Mouse (Mus musculus) erythroblast, embryonic 14.5 days (primary cell): ENCODE data around the gene Hpcal1. TPM values are rescaled to one million over a fixed set of nuclear protein-coding genes. Genes with fewer than 3 reads are reported as not detected.

Source experiments
- H3K27me3 ChIP-seq: 2 replicates; pipeline ENCODE4 v1.6.1; 2012; ENCODE audit warnings: inconsistent platforms; ENCODE audit not compliant: control insufficient read depth
- H3K36me3 ChIP-seq: 2 replicates; pipeline ENCODE4 v1.6.1; 2012; ENCODE audit warnings: mild to moderate bottlenecking, inconsistent platforms; ENCODE audit not compliant: control insufficient read depth
- H3K4me1 ChIP-seq: 2 replicates; pipeline ENCODE4 v1.6.1; 2012; ENCODE audit warnings: inconsistent platforms; ENCODE audit not compliant: control insufficient read depth
- H3K4me3 ChIP-seq: replicated peaks from 2 replicates; pipeline ENCODE3; 2012; ENCODE audit warnings: moderate library complexity, mild to moderate bottlenecking, inconsistent platforms
- H3K9me3 ChIP-seq: 2 replicates; pipeline ENCODE4 v1.6.1; 2012; ENCODE audit warnings: low read length, inconsistent platforms, mixed read lengths; ENCODE audit not compliant: control insufficient read depth
- GATA1 ChIP-seq: IDR thresholded peaks from 2 replicates; pipeline ENCODE4 v1.6.1; 2012; ENCODE audit warnings: low read length, inconsistent platforms, mixed read lengths
- TAL1 ChIP-seq: IDR thresholded peaks from 3 replicates; pipeline ENCODE4 v1.6.1; 2012; ENCODE audit warnings: low read length, inconsistent platforms, mixed read lengths
- polyA plus RNA-seq: library from polyadenylated mRNA; stranded (reverse); fragments of >175 nt; gene quantifications from 2 replicates; pipeline ENCODE4 v1.2.3, GENCODE M21; 2012

Hpcal1 gene
- polyA plus RNA-seq, 1 experiment = 0.10 TPM

DNA sequence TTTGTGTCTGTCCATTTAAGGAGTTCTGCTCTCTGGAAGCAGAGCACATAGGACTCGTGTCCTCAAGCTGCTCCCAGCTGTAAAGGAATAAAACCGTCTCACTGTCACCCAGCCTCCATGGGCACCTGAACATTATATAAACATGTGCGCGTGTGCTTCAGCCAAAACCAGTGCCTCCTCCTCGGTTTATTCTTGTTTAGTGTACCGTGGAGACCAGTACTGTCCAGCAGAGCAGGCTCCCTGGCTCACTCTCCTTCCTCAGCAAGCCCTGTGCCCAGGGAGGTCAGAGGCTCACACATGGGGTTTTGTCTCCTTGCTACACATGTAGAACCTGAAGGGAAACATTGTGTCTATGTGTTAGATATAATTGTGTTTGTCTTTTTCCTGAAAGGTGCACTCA, 27.5 kb downstream of the Hpcal1 start:
- H3K4me3 ChIP-seq = no peak overlapping the region
- no peaks in the 10 kb centered on the region for H3K9me3 ChIP-seq
- H3K27me3 ChIP-seq = no peaks in the 10 kb centered on the region
- no peak for TF ChIP-seq TAL1
- no peak for TF ChIP-seq GATA1
- H3K4me1 ChIP-seq = peaks cover 8% of the 10 kb centered on the region
- no peaks in the 10 kb centered on the region for H3K36me3 ChIP-seq

DNA sequence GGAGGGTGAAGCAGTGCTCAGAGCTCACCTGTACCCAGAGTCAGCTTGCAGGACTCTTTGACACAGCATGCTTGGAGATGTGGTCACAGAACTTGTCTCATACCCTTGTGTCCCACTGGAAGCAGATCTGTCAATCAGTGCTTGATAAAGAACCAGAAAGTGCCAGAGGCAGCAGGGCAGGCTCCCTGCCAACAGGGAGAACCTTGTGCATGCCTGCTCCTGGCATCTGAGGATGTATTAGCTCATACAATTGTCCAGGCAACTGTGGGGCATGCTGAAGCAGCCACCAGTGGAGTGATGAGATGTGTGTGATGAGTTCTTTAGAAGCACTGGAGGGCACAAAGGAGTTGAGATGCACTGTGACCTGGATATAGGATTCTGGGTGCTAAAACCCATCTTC, 30.4 kb downstream of the Hpcal1 start:
- Histone ChIP-seq H3K4me1 (peaks cover 23% of the 10 kb centered on the region), H3K4me3 (no peak overlapping the region), H3K36me3 (no peaks in the 10 kb centered on the region), H3K27me3 (no peaks in the 10 kb centered on the region), H3K9me3 (no peaks in the 10 kb centered on the region)
- no peak for TF ChIP-seq GATA1
- no peak for TF ChIP-seq TAL1

DNA sequence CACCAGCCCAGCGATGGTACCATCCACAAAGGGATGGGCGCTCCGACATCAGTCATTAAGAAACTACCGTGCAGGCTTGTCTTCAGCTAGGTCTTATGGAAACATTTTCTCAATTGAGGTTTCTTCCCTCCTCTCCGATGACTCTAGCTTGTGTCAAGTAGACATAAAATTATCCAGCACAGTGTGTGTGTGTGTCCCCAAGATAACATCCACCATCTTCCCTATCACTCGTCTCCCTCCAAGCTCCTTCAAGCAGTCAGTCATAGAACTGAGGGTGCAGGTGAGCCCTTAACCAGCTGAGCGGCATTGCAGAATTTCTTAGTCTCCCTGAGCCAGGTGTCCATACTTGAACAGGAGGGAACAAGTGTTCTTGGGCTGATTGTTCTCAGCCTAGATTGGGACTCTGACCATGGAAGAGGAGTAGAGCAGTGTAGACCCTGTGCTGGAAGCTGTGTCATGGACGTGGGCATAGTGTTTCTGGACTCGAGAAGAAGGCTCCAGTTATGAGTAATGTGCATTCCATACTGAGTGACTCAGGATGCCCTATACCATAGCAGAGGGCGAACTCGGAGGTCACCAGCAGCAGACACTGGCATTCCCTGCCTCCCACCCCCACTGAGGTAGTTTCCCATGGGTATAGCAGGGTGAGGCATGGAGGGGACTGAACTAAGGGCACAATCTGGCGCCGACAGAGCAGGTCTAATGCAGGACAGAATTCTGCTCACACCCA, 32.0 kb downstream of the Hpcal1 start:
- H3K9me3 ChIP-seq = no peaks in the 10 kb centered on the region
- no peak overlapping the region for H3K4me3 ChIP-seq
- H3K27me3 ChIP-seq = no peaks in the 10 kb centered on the region
- peaks cover 33% of the 10 kb centered on the region for H3K4me1 ChIP-seq
- H3K36me3 ChIP-seq = no peaks in the 10 kb centered on the region
- TF ChIP-seq GATA1 = no peak
- no peak for TF ChIP-seq TAL1

DNA sequence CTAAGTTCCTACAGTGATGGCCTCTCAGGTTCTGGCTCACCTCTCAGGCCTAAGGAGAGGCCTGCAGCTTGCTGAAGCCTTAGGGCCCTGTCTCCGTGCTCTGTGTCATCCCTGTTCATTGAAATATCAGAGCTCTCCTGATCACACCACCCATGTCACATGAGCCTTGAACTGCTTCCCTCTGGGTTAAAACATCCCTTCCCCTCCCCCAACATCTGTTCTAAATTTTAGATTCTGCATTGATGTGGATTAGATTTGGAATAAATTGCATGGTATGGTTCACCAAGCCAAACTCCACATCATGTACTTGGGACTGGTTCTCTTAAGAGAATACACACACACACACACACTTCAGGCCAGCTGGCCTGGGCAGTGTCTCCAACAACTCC, 32.5 kb downstream of the Hpcal1 start:
- Histone ChIP-seq H3K9me3 (no peaks in the 10 kb centered on the region), H3K4me1 (peaks cover 37% of the 10 kb centered on the region), H3K4me3 (no peak overlapping the region), H3K27me3 (no peaks in the 10 kb centered on the region), H3K36me3 (no peaks in the 10 kb centered on the region)
- TF ChIP-seq GATA1 (no peak), TAL1 (no peak)

DNA sequence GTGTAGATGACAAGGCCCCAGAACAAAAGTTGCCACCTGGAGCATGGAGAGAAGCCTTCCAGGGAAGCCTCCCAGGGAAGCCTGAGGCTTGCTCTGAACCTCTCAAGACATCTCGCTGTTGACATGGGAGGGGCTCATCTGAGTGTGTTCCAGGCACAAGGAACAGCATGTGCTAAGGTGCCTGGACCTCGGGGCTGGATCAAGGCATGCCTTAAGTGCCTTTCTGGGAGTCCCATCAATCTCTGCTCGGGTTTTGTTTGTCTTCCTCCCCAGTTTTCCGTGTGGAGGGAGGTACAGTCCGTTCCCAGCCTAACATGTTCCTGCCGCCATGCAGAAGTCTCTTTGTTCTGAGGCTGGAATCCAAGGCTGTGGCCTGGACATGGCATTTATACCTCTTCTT, 33.3 kb downstream of the Hpcal1 start:
- H3K4me1 ChIP-seq = peaks cover 37% of the 10 kb centered on the region

DNA sequence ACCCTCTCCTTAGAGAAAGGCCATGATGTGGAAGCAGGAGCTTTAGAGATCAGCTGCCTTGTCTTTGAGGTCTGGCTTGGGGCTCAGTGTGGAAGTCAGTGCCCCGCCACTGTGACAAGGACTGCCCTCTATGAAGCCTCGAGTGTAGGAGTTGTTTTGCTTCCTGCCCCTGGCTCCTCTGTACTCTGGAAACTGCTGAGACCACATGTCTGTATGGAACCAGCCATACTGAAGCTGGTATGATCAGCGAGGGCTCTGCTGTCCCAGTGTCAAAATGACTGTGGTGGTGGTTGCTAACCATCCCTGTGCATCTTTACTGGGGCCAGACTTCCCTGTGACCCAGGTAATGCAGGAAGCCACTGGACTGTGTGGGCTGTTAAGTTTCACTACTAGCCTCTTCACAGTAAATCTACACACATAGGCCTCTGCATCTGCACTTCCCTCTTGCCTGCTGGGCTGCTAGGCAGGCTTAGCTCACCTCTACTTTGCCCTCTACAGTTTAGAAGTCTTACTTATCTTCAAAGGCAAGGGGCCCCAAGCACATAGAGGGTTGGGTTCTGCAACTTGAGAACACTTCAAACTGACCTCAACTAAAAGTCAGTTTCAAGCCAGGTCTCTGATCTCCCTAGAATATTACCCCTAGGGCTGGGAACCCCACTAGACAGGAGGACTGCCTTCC, 33.9 kb downstream of the Hpcal1 start:
- no peak overlapping the region for H3K4me3 ChIP-seq
- no peaks in the 10 kb centered on the region for H3K36me3 ChIP-seq
- no peak for TF ChIP-seq GATA1
- no peak for TF ChIP-seq TAL1
- H3K4me1 ChIP-seq = peaks cover 37% of the 10 kb centered on the region
- no peaks in the 10 kb centered on the region for H3K27me3 ChIP-seq
- no peaks in the 10 kb centered on the region for H3K9me3 ChIP-seq

More for the DNA sequence above, 33.3 kb downstream of the Hpcal1 start:
- TF ChIP-seq TAL1 (no peak), GATA1 (no peak)
- Histone ChIP-seq H3K36me3 (no peaks in the 10 kb centered on the region), H3K27me3 (no peaks in the 10 kb centered on the region), H3K4me3 (no peak overlapping the region), H3K9me3 (no peaks in the 10 kb centered on the region)

DNA sequence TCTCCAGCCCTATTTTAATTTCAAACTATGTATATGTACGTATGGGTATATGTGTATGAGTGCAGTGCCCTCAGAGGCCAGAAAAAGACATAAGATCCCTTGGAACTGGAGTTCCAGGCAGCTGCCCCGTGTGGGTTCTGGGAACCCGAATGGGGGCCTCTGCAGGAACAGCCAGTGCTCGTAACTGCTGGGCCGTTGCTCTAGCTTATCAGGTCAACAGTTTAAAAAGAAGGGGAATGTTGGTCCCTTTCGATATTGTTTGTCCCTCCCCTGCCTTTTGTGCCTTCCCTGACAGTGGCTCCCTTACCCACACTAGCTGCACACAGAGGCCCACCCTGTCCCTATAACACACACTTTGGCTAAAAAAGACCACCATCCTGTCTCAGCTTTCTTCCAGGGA, 34.9 kb downstream of the Hpcal1 start:
- peaks cover 37% of the 10 kb centered on the region for H3K4me1 ChIP-seq

DNA sequence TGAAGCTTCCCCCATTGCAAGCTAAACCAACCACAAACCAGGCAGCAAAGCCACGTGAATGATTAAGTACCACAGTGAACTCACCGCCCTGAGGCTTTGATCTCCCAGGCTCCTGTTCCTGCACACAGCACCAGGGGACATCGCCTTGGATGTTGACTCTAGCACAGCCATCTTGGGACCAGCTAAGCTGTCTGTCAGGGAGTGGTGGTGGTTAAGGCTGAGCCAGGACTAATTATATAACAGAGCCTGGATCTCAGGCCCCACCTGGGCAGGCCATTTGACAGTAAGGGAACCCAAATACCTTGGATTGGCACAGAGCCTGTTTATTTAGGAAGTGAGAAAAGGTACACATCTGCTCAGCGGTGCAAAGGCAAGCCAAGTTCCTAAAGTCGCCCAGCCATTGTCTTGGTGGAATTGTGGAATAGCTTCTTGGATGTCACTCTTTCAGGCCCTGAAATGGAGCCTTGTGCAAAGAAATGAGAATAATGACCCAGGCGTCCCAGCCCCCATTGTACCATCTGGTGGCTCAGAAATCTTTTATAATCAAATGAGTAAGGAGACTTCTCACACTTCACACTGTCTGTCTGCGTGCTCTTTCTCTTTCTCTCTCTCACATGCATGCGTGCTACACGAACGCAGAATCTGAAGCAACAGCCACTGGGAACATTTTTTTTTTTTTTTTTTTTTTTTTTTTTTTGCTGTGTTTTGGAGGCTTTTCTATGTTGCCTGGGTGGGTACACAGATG, 36.1 kb downstream of the Hpcal1 start:
- peaks cover 37% of the 10 kb centered on the region for H3K4me1 ChIP-seq

More for the DNA sequence above, 34.9 kb downstream of the Hpcal1 start:
- Histone ChIP-seq H3K27me3 (no peaks in the 10 kb centered on the region), H3K36me3 (no peaks in the 10 kb centered on the region), H3K9me3 (no peaks in the 10 kb centered on the region), H3K4me3 (no peak overlapping the region)
- TF ChIP-seq TAL1 = no peak
- TF ChIP-seq GATA1 = no peak

DNA sequence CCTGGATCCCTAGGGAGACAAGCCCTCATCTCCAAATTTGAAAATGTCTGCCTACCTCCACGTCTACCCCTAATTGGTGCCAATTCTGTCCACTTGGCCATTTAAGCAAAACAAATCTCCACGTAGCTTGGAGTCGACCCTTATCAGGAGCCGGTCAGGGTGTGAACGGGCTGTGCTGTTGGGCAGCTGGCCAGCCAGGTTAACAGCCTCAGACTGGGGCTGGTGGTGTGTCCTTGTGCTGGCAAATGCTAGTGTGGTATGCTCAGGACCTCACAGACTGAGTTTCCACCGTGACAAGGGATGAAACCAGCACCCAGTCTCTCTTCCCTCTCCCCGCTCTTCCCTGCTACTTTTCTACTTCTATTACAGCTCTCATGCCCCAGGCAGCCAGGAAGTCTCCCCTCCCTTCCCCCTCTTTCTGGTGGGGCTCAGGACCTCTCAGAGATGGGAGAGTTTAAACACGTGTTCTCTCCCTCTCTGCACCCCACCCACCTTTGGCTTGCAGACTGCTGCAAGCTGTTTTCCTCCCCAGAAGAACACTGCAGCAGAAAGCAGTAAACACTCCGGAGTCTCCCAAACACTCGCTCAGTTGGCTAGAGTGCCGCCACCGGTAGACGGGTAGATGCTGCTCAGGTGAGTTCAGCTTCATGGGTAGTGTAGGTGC, 37.2 kb downstream of the Hpcal1 start:
- TF ChIP-seq TAL1 (no peak), GATA1 (no peak)
- H3K4me1 ChIP-seq = peaks cover 35% of the 10 kb centered on the region
- H3K4me3 ChIP-seq = no peak overlapping the region
- H3K9me3 ChIP-seq = no peaks in the 10 kb centered on the region
- H3K27me3 ChIP-seq = no peaks in the 10 kb centered on the region
- H3K36me3 ChIP-seq = no peaks in the 10 kb centered on the region; the same call in 1 of the 2 replicates

More for the DNA sequence above, 36.1 kb downstream of the Hpcal1 start:
- Histone ChIP-seq H3K27me3 (no peaks in the 10 kb centered on the region), H3K4me3 (no peak overlapping the region), H3K36me3 (no peaks in the 10 kb centered on the region; the same call in 1 of the 2 replicates), H3K9me3 (no peaks in the 10 kb centered on the region)
- TF ChIP-seq GATA1 (no peak), TAL1 (no peak)
